ENCODE assay signal across 8 mouse cellular contexts in the genomic region with DNA sequence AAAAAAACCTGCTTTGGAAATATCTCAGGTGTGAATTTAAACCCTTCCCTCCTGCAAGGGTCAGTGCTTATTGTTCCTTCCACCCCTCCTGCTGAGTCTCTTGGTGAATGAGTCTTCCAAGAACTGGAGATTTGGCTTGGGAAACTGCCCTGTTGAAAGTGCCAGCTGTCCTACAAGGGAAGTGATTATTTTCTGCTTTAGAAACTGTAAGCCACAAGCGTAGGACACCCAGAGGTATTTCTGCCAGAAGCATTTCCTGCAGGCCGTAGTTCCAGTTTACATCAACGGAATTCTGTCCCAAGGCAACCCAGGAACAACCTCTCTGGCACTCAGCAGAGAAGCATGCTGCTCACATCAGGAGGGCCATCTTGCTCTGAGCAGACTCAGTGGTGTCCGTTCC. TPM values are rescaled to one million over a fixed set of nuclear protein-coding genes. Genes with fewer than 3 reads are reported as not detected.
DNase-seq lines count a peak whose midpoint lies in the region; ATAC-seq lines count a peak whose summit lies in the region.

No protein-coding gene starts in this region.

- H3K4me2 ChIP-seq in lung, embryonic 15.5 days = no peak overlapping the region
- no peak overlapping the region for H3K4me2 ChIP-seq in midbrain, embryonic 14.5 days (ENCODE audit: low read length)

- H3K9me3 ChIP-seq in lung, embryonic 15.5 days = no peaks in the 10 kb centered on the region
- H3K9me3 ChIP-seq in midbrain, embryonic 14.5 days (ENCODE audit: control insufficient read depth, low read length) = no peaks in the 10 kb centered on the region

- intact Hi-C loops in gastrocnemius, postnatal 14 days (cut with DNase I; ENCODE audit: low total_unique reads) = no loop called here
- intact Hi-C loops in gastrocnemius, postnatal 36 days (cut with DNase I) = no loop called here

- 49% methylated on average over 4 of the region's 4 CpGs for WGBS in lung, embryonic 15.5 days
- WGBS in midbrain, embryonic 14.5 days = 61% methylated on average over 4 of the region's 4 CpGs

- H3K27ac ChIP-seq in lung, embryonic 15.5 days = peak overlapping the region; percentile 61
- no peak overlapping the region for H3K27ac ChIP-seq in midbrain, embryonic 14.5 days (replicated peaks; ENCODE audit: low read depth, low read length)

- peaks cover 22% of the 10 kb centered on the region for H3K4me1 ChIP-seq in lung, embryonic 15.5 days
- peaks cover 23% of the 10 kb centered on the region for H3K4me1 ChIP-seq in midbrain, embryonic 14.5 days (ENCODE audit: control insufficient read depth, insufficient read depth, low read length)

- ATAC-seq in lung, embryonic 15.5 days (ENCODE audit: borderline replicate concordance, extremely low read depth, low FRiP score, low TSS enrichment) = no peak
- ATAC-seq in midbrain, embryonic 14.5 days (ENCODE audit: low FRiP score, low TSS enrichment) = no peak

- H3K27me3 ChIP-seq in lung, embryonic 15.5 days = no peaks in the 10 kb centered on the region
- H3K27me3 ChIP-seq in midbrain, embryonic 14.5 days (ENCODE audit: control insufficient read depth, insufficient read depth, low read length) = no peaks in the 10 kb centered on the region

- no peak overlapping the region for H3K4me3 ChIP-seq in lung, embryonic 15.5 days
- no peak overlapping the region for H3K4me3 ChIP-seq in midbrain, embryonic 14.5 days (replicated peaks; ENCODE audit: low read depth, low read length)

- peak; percentile 32 for DNase-seq in gastrocnemius, postnatal 14 days
- DNase-seq in gastrocnemius, postnatal 36 days = no peak
- no peak for DNase-seq in lung, postnatal 25 days (ENCODE audit: low spot score)
- peak; percentile 26 to 56 for DNase-seq in cerebellum, postnatal 14 days
- DNase-seq in lung, postnatal 10 days = peak; percentile 60
- no peak for DNase-seq in layer of hippocampus, adult 18-20 months (ENCODE audit: low spot score in 2 of 2)
- DNase-seq in midbrain, embryonic 14.5 days = no peak

- no peaks in the 10 kb centered on the region for H3K36me3 ChIP-seq in lung, embryonic 15.5 days
- no peaks in the 10 kb centered on the region for H3K36me3 ChIP-seq in midbrain, embryonic 14.5 days (ENCODE audit: control insufficient read depth, insufficient read depth, low read length)

- H3K9ac ChIP-seq in lung, embryonic 15.5 days = no peak overlapping the region
- H3K9ac ChIP-seq in midbrain, embryonic 14.5 days (replicated peaks; ENCODE audit: low read length) = no peak overlapping the region

RNA-seq across cellular contexts. Expression of gene B3gnt2, which starts 12.6 kb away (rescaled TPM):
- 1 to 10 TPM; 4.4 to 5.7 TPM for total RNA-seq in gastrocnemius, postnatal 14 days (2021)
- 1 to 10 TPM; 1.2 to 5.8 TPM for total RNA-seq in gastrocnemius, postnatal 36 days (2021)
- 10.9 and 12.6 TPM in 2 replicates for polyA plus RNA-seq in lung, embryonic 15.5 days (2015; fragmentation: Nextera tagmentation; extraction: Ambion mirVana)
- 10 to 100 TPM; 12.9 to 14.7 TPM for total RNA-seq in layer of hippocampus, adult 18-20 months (2021)
- 1.3 and 2.6 TPM in 2 replicates for polyA plus RNA-seq in midbrain, embryonic 14.5 days (2014; fragmentation: Nextera tagmentation; extraction: Ambion mirVana)

Comparison
In these comparisons a context has a peak if more than half of its experiments do, and no peak if none do; other contexts are left out.
1. DNase-seq: peak in gastrocnemius, postnatal 14 days (single experiment), cerebellum, postnatal 14 days (2 of 2) and lung, postnatal 10 days (single experiment); none in gastrocnemius, postnatal 36 days (0 of 2), lung, postnatal 25 days (single experiment), layer of hippocampus, adult 18-20 months (0 of 2) and midbrain, embryonic 14.5 days (single experiment).